Mouse (Mus musculus): ENCODE data around the gene Epm2aip1. TPM values are rescaled to one million over a fixed set of nuclear protein-coding genes. Genes with fewer than 3 reads are reported as not detected.

Epm2aip1 gene
- polyA plus RNA-seq, 1 experiment: not detected

DNA sequence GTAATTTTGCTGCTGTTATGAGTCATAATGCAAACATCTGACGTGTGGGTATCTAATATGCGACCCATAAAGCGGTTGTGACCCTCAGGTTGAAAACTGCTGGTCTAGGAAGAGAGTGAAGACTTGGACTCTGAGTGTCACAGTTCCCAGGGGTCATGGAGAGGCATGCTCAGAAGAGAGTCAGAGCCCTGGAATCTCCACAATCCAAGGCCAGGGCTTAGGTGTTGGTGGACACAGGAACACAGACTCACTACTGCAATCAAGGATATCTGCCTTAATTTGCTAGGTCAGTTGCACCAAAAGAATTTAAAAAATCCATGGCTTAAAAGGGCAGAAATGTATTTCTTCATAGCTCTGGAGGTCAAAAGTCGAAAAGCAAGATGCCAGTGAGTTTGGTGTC, 21.5 kb downstream of the Epm2aip1 start:
- Histone ChIP-seq H3K4me3 (ENCODE audit: insufficient read depth, low read depth, low read length) (no peak overlapping the region), H3K27ac (ENCODE audit: insufficient read depth, low read depth, low read length) (no peak overlapping the region), H3K4me1 (ENCODE audit: control insufficient read depth, insufficient read depth, low read length) (peaks cover 7% of the 10 kb centered on the region)
- TF ChIP-seq POLR2A (IDR thresholded peaks at IDR 0.05; ENCODE audit: insufficient read depth, low read depth, low read length) (no peak), CTCF (IDR thresholded peaks at IDR 0.05; ENCODE audit: insufficient read depth, low read depth, low read length) (no peak)
- WGBS: 91% methylated on average over 4 of the region's 4 CpGs

DNA sequence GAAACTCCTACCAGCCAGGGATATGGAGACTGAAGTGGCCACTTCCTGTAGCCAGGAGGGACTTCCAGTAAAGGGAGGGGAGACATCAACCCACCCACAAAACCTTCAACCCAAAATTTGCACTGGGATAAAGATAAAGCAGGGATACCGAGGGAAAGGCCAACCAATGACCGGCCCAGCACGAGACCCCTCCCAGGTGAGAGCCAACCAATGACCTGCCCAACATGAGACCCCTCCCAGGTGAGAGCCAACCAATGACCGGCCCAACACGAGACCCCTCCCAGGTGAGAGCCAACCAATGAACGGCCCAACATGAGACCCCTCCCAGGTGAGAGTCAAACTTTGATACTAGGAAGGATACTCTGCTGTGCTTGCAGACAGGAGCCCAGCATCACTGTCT, 23.2 kb downstream of the Epm2aip1 start:
- Histone ChIP-seq H3K4me1 (ENCODE audit: control insufficient read depth, insufficient read depth, low read length) (peaks cover 4% of the 10 kb centered on the region), H3K4me3 (ENCODE audit: insufficient read depth, low read depth, low read length) (no peak overlapping the region), H3K27ac (ENCODE audit: insufficient read depth, low read depth, low read length) (no peak overlapping the region)
- WGBS: 95% methylated on average over 6 of the region's 6 CpGs
- TF ChIP-seq CTCF (IDR thresholded peaks at IDR 0.05; ENCODE audit: insufficient read depth, low read depth, low read length) (no peak), POLR2A (IDR thresholded peaks at IDR 0.05; ENCODE audit: insufficient read depth, low read depth, low read length) (no peak)

DNA sequence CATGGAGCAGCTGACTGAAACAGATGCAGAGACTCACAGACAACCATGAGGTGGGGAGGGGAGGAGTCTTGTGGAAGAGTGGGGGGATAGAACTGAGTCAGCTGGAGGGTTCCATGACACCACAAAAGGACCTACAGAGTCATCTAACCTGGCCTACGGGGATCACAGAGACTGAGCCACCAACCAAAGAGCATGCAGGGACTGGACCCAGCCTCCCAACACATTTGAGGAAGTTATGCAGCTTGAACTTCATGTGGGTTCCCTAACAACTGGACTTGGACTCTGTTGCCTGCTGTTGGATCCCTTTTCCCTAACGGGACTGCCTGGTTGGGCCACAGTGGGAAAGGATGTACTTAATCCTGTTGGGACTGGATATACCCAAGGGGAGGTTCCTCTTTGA, 23.6 kb downstream of the Epm2aip1 start:
- Histone ChIP-seq H3K4me3 (ENCODE audit: insufficient read depth, low read depth, low read length) (no peak overlapping the region), H3K4me1 (ENCODE audit: control insufficient read depth, insufficient read depth, low read length) (0 out of 2 replicates have a peak, but pooled peaks cover 2% of the 10 kb centered on the region), H3K27ac (ENCODE audit: insufficient read depth, low read depth, low read length) (no peak overlapping the region)
- 75% methylated on average over 2 of the region's 2 CpGs for WGBS
- no peak for TF ChIP-seq CTCF (IDR thresholded peaks at IDR 0.05; ENCODE audit: insufficient read depth, low read depth, low read length)
- TF ChIP-seq POLR2A (IDR thresholded peaks at IDR 0.05; ENCODE audit: insufficient read depth, low read depth, low read length): no peak

DNA sequence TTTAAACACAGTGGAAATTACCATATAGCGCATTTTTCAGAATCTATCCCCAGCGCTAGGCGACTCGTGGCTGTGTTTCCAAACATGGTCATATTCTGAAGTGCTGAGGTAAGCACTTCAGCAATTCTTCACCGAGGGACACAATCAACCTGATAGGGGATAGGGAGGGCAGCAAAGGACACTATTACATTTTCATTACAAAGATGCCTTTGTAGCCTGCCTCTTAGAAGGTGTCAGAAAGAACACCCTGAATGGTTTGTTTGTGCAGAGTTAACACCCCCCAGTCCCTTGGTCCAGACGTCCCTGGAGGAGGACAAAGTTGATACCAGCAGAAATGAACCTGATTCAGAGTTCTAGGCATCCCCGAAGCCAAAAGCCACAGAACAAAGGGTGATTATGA, 24.7 kb downstream of the Epm2aip1 start:
- Histone ChIP-seq H3K27ac (ENCODE audit: insufficient read depth, low read depth, low read length) (no peak overlapping the region), H3K4me3 (ENCODE audit: insufficient read depth, low read depth, low read length) (no peak overlapping the region), H3K4me1 (ENCODE audit: control insufficient read depth, insufficient read depth, low read length) (no peaks in the 10 kb centered on the region)
- no peak for TF ChIP-seq POLR2A (IDR thresholded peaks at IDR 0.05; ENCODE audit: insufficient read depth, low read depth, low read length)
- TF ChIP-seq CTCF (IDR thresholded peaks at IDR 0.05; ENCODE audit: insufficient read depth, low read depth, low read length): no peak
- 74% methylated on average over 7 of the region's 7 CpGs for WGBS

DNA sequence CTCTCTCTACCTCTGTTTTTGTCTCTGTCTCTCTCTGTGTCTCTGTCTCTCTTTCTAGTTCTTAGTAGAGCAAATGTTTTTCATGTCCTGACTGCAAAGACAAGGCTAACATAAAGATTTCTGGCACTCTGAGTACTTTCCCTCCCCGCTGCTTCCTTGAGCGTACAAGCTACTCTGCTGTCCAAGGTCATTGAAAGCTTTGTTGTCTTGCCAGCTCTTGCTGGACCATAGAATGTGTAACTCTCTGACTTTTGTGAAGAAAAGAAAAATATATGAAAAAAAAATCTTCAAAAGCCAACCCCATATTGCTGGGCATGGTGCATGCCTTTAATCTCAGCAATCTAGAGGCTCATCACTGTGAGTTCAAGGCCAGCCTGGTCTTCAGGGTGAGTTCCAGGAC, 26.9 kb downstream of the Epm2aip1 start:
- no peaks in the 10 kb centered on the region for H3K4me1 ChIP-seq (ENCODE audit: control insufficient read depth, insufficient read depth, low read length)
- 85% methylated on average over 2 of the region's 2 CpGs for WGBS
- H3K4me3 ChIP-seq (ENCODE audit: insufficient read depth, low read depth, low read length): no peak overlapping the region
- TF ChIP-seq POLR2A (IDR thresholded peaks at IDR 0.05; ENCODE audit: insufficient read depth, low read depth, low read length) (no peak), CTCF (IDR thresholded peaks at IDR 0.05; ENCODE audit: insufficient read depth, low read depth, low read length) (no peak)
- H3K27ac ChIP-seq (ENCODE audit: insufficient read depth, low read depth, low read length): no peak overlapping the region

DNA sequence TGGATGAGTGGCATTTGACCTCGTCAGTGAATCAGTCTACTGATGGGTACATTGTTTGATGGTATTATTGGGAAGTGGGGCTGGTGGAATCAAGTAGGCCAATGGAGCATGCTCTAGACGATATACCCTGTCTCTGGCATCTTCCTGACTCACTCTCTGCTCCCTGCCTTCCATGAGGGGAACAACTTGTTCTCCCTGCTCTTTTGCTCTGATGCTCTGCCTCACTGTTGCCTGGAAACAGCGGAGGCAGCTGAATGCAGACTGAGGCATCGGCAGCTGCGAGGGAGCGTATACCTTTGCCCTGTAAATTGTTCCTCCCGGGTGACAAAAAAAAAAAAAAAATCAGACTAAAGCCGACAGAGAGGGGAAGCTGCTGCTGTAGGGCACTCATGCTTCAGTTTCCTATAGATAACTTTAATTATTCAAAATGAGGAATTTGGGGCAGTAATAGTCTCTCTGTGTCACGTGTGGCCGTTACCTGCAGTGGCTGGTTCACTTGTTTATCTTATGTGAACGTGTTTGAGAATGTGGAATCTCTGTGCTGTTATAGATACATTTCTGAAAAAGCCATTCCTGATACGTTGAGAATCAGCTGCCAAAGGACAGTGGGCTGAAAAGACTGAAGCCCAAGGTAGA, 30.6 kb downstream of the Epm2aip1 start:
- Histone ChIP-seq H3K27ac (ENCODE audit: insufficient read depth, low read depth, low read length) (peak overlapping the region; percentile 87), H3K4me1 (ENCODE audit: control insufficient read depth, insufficient read depth, low read length) (no peaks in the 10 kb centered on the region), H3K4me3 (ENCODE audit: insufficient read depth, low read depth, low read length) (no peak overlapping the region)
- TF ChIP-seq CTCF (IDR thresholded peaks at IDR 0.05; ENCODE audit: insufficient read depth, low read depth, low read length) (no peak), POLR2A (IDR thresholded peaks at IDR 0.05; ENCODE audit: insufficient read depth, low read depth, low read length) (no peak)
- WGBS: 42% methylated on average over 12 of the region's 12 CpGs

DNA sequence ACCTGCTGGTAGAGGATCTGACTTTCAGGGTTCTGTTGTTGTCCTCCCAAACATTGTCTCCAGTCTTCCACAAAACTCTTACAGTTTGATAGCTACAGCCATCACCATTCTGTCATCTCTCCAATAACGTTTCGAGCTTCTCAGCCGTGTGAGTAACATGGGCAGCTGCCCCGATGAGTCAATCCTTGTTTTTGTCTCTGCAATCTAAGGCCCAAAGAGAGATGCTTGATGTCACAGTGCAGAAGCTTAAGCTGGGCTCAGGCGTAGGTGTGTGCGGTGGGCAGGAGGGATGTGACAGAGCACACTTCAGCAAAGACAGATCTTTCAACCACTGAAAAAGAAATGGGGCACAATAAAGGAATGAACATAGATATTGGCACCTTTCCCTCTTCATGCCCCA, 32.3 kb downstream of the Epm2aip1 start:
- 81% methylated on average over 6 of the region's 6 CpGs for WGBS
- TF ChIP-seq POLR2A (IDR thresholded peaks at IDR 0.05; ENCODE audit: insufficient read depth, low read depth, low read length) (no peak), CTCF (IDR thresholded peaks at IDR 0.05; ENCODE audit: insufficient read depth, low read depth, low read length) (no peak)
- Histone ChIP-seq H3K4me1 (ENCODE audit: control insufficient read depth, insufficient read depth, low read length) (no peaks in the 10 kb centered on the region), H3K4me3 (ENCODE audit: insufficient read depth, low read depth, low read length) (no peak overlapping the region), H3K27ac (ENCODE audit: insufficient read depth, low read depth, low read length) (no peak overlapping the region)

DNA sequence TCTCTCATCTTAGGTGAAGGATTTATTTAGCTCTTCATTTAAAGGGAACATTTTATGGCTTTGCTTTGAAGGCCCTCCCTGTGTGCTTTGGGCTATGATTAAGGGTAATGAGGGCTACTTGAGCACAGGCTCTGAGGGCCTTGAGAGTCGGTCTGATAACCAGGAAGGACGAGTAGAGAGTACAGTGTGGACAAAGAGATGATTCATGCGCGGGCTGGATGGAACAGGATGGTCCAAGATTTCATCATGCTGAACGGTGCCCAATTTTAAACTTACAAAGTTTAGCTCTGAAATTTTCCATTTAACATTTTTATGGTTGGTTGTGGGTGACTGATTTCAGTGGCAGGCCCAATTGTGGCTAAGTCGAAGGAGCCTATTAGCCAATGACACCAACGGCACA, 34.4 kb downstream of the Epm2aip1 start:
- 88% methylated on average over 7 of the region's 7 CpGs for WGBS
- Histone ChIP-seq H3K4me1 (ENCODE audit: control insufficient read depth, insufficient read depth, low read length) (peaks cover 2% of the 10 kb centered on the region; the same call in 1 of the 2 replicates), H3K27ac (ENCODE audit: insufficient read depth, low read depth, low read length) (no peak overlapping the region), H3K4me3 (ENCODE audit: insufficient read depth, low read depth, low read length) (no peak overlapping the region)
- no peak for TF ChIP-seq POLR2A (IDR thresholded peaks at IDR 0.05; ENCODE audit: insufficient read depth, low read depth, low read length)
- TF ChIP-seq CTCF (IDR thresholded peaks at IDR 0.05; ENCODE audit: insufficient read depth, low read depth, low read length): no peak

DNA sequence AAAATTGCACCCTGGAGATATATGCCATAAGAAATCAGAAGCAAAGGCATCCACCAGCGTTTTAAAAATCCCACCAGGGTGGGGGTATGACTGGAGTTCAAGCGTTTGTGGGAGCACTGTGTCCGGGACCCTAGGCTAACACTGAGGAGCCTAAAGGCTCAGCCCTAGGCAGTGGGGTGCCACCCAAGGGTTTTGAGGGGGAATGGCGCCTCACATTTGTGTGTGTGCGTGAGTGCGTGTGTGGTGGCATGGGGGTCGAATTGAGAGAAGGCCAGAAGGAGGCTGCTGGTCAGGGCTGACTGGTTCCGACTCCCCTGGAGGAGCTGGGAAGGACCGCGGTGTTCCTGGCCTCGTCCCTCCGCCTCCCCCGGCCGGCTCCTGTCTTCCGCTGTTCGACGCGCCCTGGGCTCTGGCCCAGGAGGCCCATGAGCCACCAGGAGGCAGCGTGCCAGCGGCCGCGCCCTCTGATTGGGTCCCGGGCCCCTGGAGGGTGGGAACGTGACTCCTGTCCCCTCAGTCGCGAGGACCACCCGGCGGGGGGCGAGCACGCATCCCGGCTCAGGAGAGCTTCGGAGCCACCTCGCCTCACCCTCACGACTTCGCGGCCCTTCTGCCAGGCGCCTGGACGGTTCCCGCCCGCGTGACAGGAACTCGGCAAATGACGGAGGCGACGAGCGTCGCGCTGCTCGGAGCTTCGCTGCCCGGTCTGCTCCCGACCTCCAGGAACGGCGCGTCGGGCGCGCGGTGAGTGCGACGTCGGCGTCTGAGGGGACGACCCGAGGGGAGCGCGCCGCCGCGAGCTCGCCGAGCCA, 39.5 kb downstream of the Epm2aip1 start, which contains the start of gene Trank1:
Gene Trank1 (plus strand): TSS at position 709 of the 812 bp plus-strand sequence.
- 6% methylated on average over 71 of the region's 72 CpGs for WGBS
- peak within 1 kb of the TSS; percentile 64 for H3K4me3 ChIP-seq (ENCODE audit: insufficient read depth, low read depth, low read length)
- H3K27ac ChIP-seq (ENCODE audit: insufficient read depth, low read depth, low read length): peak within 1 kb of the TSS; percentile 77
- TF ChIP-seq POLR2A (IDR thresholded peaks at IDR 0.05; ENCODE audit: insufficient read depth, low read depth, low read length) (peak; percentile 56; the same call in 1 of the 2 replicates), CTCF (IDR thresholded peaks at IDR 0.05; ENCODE audit: insufficient read depth, low read depth, low read length) (no peak)
- peaks cover 7% of the 10 kb centered on the region; the same call in 1 of the 2 replicates for H3K4me1 ChIP-seq (ENCODE audit: control insufficient read depth, insufficient read depth, low read length)
